Mouse (Mus musculus) cerebellum, postnatal 25 days (tissue): ENCODE measurements around the gene Ces2a.

Source experiments
- DNase-seq, 2 experiments: peaks; one replicate each; pipeline ENCODE4 v3.0.0; 2021; ENCODE audit warnings: mixed read lengths in 2 of 2

Ces2a gene

GRCm38 (mm10) chr8:104733753-104734152, at the start of gene Ces2a:
Gene Ces2a, plus strand, starts transcription at chr8:104734003.
- DNase-seq, result no peak

GRCm38 (mm10) chr8:104688433-104688832, 45.4 kb upstream of the Ces2a start:
- no peak for DNase-seq

GRCm38 (mm10) chr8:104698556-104698955, 35.2 kb upstream of the Ces2a start:
- no peak for DNase-seq

- DNase-seq, result no peak
These were observed 31.9 kb upstream of the Ces2a start for GRCm38 (mm10) chr8:104701900-104702299.

- no peak for DNase-seq
These were observed 12.6 kb upstream of the Ces2a start for GRCm38 (mm10) chr8:104721166-104721565.

GRCm38 (mm10) chr8:104731451-104731850, 2.4 kb upstream of the Ces2a start:
- DNase-seq, result no peak

- DNase-seq, result no peak
These were observed 1.8 kb upstream of the Ces2a start for GRCm38 (mm10) chr8:104731969-104732368.

GRCm38 (mm10) chr8:104742039-104742438, 8.2 kb downstream of the Ces2a start:
- no peak for DNase-seq

- no peak for DNase-seq
These were observed 9.6 kb downstream of the Ces2a start for GRCm38 (mm10) chr8:104743410-104743809.

- no peak for DNase-seq
These were observed 19.0 kb downstream of the Ces2a start for GRCm38 (mm10) chr8:104752818-104753217.

- DNase-seq, result no peak
These were observed 23.8 kb downstream of the Ces2a start for GRCm38 (mm10) chr8:104757621-104758020.

- peak; percentile 12 to 42 for DNase-seq
These were observed 24.4 kb downstream of the Ces2a start for GRCm38 (mm10) chr8:104758209-104758608.

- DNase-seq, result no peak
These were observed 27.3 kb downstream of the Ces2a start for GRCm38 (mm10) chr8:104761126-104761525.

- no peak for DNase-seq
These were observed 32.7 kb downstream of the Ces2a start for GRCm38 (mm10) chr8:104766485-104766884.

GRCm38 (mm10) chr8:104770365-104770764, 36.6 kb downstream of the Ces2a start:
- no peak for DNase-seq

GRCm38 (mm10) chr8:104787049-104787448, 53.2 kb downstream of the Ces2a start:
- no peak for DNase-seq

GRCm38 (mm10) chr8:104788929-104789328, 55.1 kb downstream of the Ces2a start:
- DNase-seq, result no peak

- DNase-seq, result peak in 1 of 2 experiments; percentile 28
These were observed 56.3 kb downstream of the Ces2a start for GRCm38 (mm10) chr8:104789886-104790680.
